Mouse (Mus musculus): Measurements from ENCODE around the gene Usf1. TPM values are rescaled to one million over a fixed set of nuclear protein-coding genes. Genes with fewer than 3 reads are reported as not detected.

Usf1 gene
- total RNA-seq (2021) = 10 to 100 TPM; 41.0 to 52.1 TPM

- DNase-seq = peak; percentile 93 to 95
- intact Hi-C loops (cut with DNase I) = loop anchor here (1.0 to 5.0 kb wide), 6 partner anchors 41 to 119 kb away; partner anchors contain the start of genes Dedd and Klhdc9
Observed at GRCm38 (mm10) chr1:171410947-171411484, at the start of gene Usf1. Gene Usf1 (plus strand): TSS chr1:171411313.

GRCm38 (mm10) chr1:171365934-171366333 is 45.2 kb upstream of the Usf1 start:
- intact Hi-C loops (cut with DNase I) = no loop called here

GRCm38 (mm10) chr1:171369845-171370556 is 41.1 kb upstream of the Usf1 start, which contains the start of gene Nectin4:
Gene Nectin4 (plus strand): TSS chr1:171370099.
- intact Hi-C loops (cut with DNase I) = no loop called here
- DNase-seq = no peak

More at GRCm38 (mm10) chr1:171365934-171366333, 45.2 kb upstream of the Usf1 start:
- no peak for DNase-seq

- no peak for DNase-seq
- intact Hi-C loops (cut with DNase I) = no loop called here
Observed at GRCm38 (mm10) chr1:171372880-171373279, 38.2 kb upstream of the Usf1 start.

- intact Hi-C loops (cut with DNase I) = no loop called here
Observed at GRCm38 (mm10) chr1:171373946-171374345, 37.2 kb upstream of the Usf1 start.

GRCm38 (mm10) chr1:171375646-171376097 is 35.4 kb upstream of the Usf1 start:
- DNase-seq = no peak

More at GRCm38 (mm10) chr1:171373946-171374345, 37.2 kb upstream of the Usf1 start:
- DNase-seq = no peak

GRCm38 (mm10) chr1:171378298-171378697 is 32.8 kb upstream of the Usf1 start:
- intact Hi-C loops (cut with DNase I) = no loop called here
- DNase-seq = no peak

More at GRCm38 (mm10) chr1:171375646-171376097, 35.4 kb upstream of the Usf1 start:
- intact Hi-C loops (cut with DNase I) = no loop called here

- DNase-seq = peak; percentile 78 to 80
- intact Hi-C loops (cut with DNase I) = no loop called here
Observed at GRCm38 (mm10) chr1:171379935-171380599, 31.0 kb upstream of the Usf1 start.

GRCm38 (mm10) chr1:171382096-171382620 is 29.0 kb upstream of the Usf1 start:
- no peak for DNase-seq
- intact Hi-C loops (cut with DNase I) = no loop called here

- no peak for DNase-seq
- intact Hi-C loops (cut with DNase I) = no loop called here
Observed at GRCm38 (mm10) chr1:171384361-171384760, 26.8 kb upstream of the Usf1 start.

- intact Hi-C loops (cut with DNase I) = no loop called here
Observed at GRCm38 (mm10) chr1:171385171-171385570, 25.9 kb upstream of the Usf1 start.

GRCm38 (mm10) chr1:171387099-171387498 is 24.0 kb upstream of the Usf1 start:
- intact Hi-C loops (cut with DNase I) = no loop called here
- DNase-seq = no peak

More at GRCm38 (mm10) chr1:171385171-171385570, 25.9 kb upstream of the Usf1 start:
- DNase-seq = no peak

- intact Hi-C loops (cut with DNase I) = no loop called here
Observed at GRCm38 (mm10) chr1:171388376-171389102, 22.6 kb upstream of the Usf1 start, which contains the start of gene Arhgap30. Gene Arhgap30 (plus strand): TSS chr1:171388954.

GRCm38 (mm10) chr1:171390101-171390500 is 21.0 kb upstream of the Usf1 start:
- peak; percentile 21 to 26 for DNase-seq
- intact Hi-C loops (cut with DNase I) = no loop called here

More at GRCm38 (mm10) chr1:171388376-171389102, 22.6 kb upstream of the Usf1 start, which contains the start of gene Arhgap30:
- DNase-seq = peak in 1 of 2 experiments; percentile 44

GRCm38 (mm10) chr1:171401821-171402220 is 9.3 kb upstream of the Usf1 start:
- DNase-seq = no peak
- intact Hi-C loops (cut with DNase I) = no loop called here

GRCm38 (mm10) chr1:171402991-171403390 is 8.1 kb upstream of the Usf1 start:
- intact Hi-C loops (cut with DNase I) = no loop called here
- DNase-seq = no peak

- no peak for DNase-seq
- intact Hi-C loops (cut with DNase I) = no loop called here
Observed at GRCm38 (mm10) chr1:171407263-171407662, 3.9 kb upstream of the Usf1 start.

GRCm38 (mm10) chr1:171410231-171410630 is 882 bp upstream of the Usf1 start:
- intact Hi-C loops (cut with DNase I) = loop anchor here (2.0 to 5.0 kb wide), 4 partner anchors 42 to 118 kb away; partner anchors contain the start of gene Klhdc9
- no peak for DNase-seq

- intact Hi-C loops (cut with DNase I) = loop anchor here (1.0 to 5.0 kb wide), 6 partner anchors 41 to 119 kb away; partner anchors contain the start of genes Dedd and Klhdc9
- no peak for DNase-seq
Observed at GRCm38 (mm10) chr1:171411492-171411941, 404 bp downstream of the Usf1 start.

- peak; percentile 55 to 64 for DNase-seq
- intact Hi-C loops (cut with DNase I) = loop anchor here (1.0 to 5.0 kb wide), 3 partner anchors 25 to 120 kb away; partner anchors contain the start of gene F11r
Observed at GRCm38 (mm10) chr1:171412001-171412441, 908 bp downstream of the Usf1 start.
